Mouse (Mus musculus) midbrain, embryonic 12.5 days (tissue): ENCODE data around the gene Enc1. TPM values are rescaled to one million over a fixed set of nuclear protein-coding genes. Genes with fewer than 3 reads are reported as not detected.

Source experiments
- ATAC-seq: fragments of 200-750 bp; cut with Nextera tagmentation; 2 replicates; pipeline ENCODE4 v1.8.0; 2017; ENCODE audit warnings: low read depth, moderate TSS enrichment, moderate library complexity; ENCODE audit not compliant: low FRiP score
- H3K27ac ChIP-seq: fragments of 300-500 bp; sonication (generic); replicated peaks from 2 replicates; pipeline ENCODE4 v1.5.1; 2016; ENCODE audit warnings: mild to moderate bottlenecking
- H3K27me3 ChIP-seq: fragments of 300-500 bp; sonication (generic); 2 replicates; pipeline ENCODE4 v1.6.1; 2016; ENCODE audit warnings: mild to moderate bottlenecking
- H3K36me3 ChIP-seq: fragments of 300-500 bp; sonication (generic); 2 replicates; pipeline ENCODE4 v1.6.1; 2016
- H3K4me1 ChIP-seq: fragments of 300-500 bp; sonication (generic); 2 replicates; pipeline ENCODE4 v1.6.1; 2016
- H3K4me2 ChIP-seq: fragments of 300-500 bp; sonication (generic); replicated peaks from 2 replicates; pipeline ENCODE4 v1.6.1; 2016; ENCODE audit warnings: mild to moderate bottlenecking, moderate library complexity
- H3K4me3 ChIP-seq: fragments of 300-500 bp; sonication (generic); 2 replicates; pipeline ENCODE4 v1.5.1; 2016; ENCODE audit warnings: mild to moderate bottlenecking
- H3K9ac ChIP-seq: fragments of 300-500 bp; sonication (generic); replicated peaks from 2 replicates; pipeline ENCODE4 v1.6.1; 2016; ENCODE audit warnings: mild to moderate bottlenecking, moderate library complexity
- H3K9me3 ChIP-seq: fragments of 300-500 bp; sonication (generic); 2 replicates; pipeline ENCODE4 v1.6.1; 2016; ENCODE audit warnings: mild to moderate bottlenecking
- WGBS: fragments of 180-500 bp; shearing (Covaris S2); methylation state at CpG from one replicate; pipeline ENCODE4 v1.1.7; 2016; 5-methylcytosine and 5-hydroxymethylcytosine counted together
- polyA plus RNA-seq: library from polyadenylated mRNA; unstranded; fragments of >200 nt; fragmentation: Nextera tagmentation; extraction: Ambion mirVana; gene quantifications from 2 replicates; pipeline ENCODE4 v1.2.1, GENCODE M21; 2016

Enc1 gene
- polyA plus RNA-seq, 1 experiment from 2014 or later = 21.9 TPM

DNA sequence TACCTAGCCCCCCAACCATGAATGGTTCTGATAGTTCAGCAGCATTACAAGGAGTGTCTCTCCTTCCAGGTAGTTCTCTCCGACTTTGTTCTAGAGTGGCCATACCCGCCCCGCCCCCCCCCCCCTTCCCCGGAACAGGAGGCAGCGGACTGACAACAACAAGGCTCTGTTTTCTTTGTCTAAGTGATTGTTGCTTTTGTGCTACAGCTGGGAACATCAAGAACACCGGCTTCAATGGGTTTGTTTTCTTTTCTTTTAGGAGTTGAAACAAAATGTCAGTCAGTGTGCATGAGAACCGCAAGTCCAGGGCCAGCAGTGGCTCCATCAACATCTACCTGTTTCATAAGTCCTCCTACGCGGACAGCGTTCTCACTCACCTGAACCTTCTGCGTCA, 3.8 kb downstream of the Enc1 start:
- no peaks in the 10 kb centered on the region for H3K9me3 ChIP-seq
- H3K4me1 ChIP-seq = peaks cover 79% of the 10 kb centered on the region
- 51% methylated on average over 11 of the region's 11 CpGs for WGBS
- peaks cover 40% of the 10 kb centered on the region for H3K36me3 ChIP-seq
- peak overlapping the region; percentile 71 for H3K4me2 ChIP-seq
- 0 out of 2 replicates have a peak overlapping the region, but pooled peaks have one; percentile 96 for H3K9ac ChIP-seq
- H3K27me3 ChIP-seq = peaks cover 13% of the 10 kb centered on the region; the same call in 1 of the 2 replicates
- H3K27ac ChIP-seq = no peak overlapping the region
- no peak for ATAC-seq
- peak overlapping the region; percentile 93 for H3K4me3 ChIP-seq

DNA sequence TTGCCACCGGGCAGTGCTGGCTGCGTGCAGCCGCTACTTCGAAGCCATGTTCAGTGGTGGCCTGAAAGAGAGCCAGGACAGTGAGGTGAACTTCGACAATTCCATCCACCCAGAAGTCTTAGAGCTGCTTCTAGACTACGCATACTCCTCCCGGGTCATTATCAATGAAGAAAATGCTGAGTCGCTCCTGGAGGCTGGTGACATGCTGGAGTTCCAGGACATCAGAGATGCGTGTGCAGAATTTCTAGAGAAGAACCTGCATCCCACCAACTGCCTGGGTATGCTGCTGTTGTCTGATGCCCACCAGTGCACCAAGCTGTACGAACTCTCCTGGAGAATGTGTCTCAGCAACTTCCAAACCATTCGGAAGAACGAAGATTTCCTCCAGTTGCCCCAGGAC, 4.3 kb downstream of the Enc1 start:
- Histone ChIP-seq H3K9ac (no peak overlapping the region), H3K27ac (no peak overlapping the region), H3K4me3 (peak overlapping the region; percentile 93), H3K4me2 (peak overlapping the region; percentile 71), H3K27me3 (peaks cover 13% of the 10 kb centered on the region; the same call in 1 of the 2 replicates), H3K4me1 (peaks cover 80% of the 10 kb centered on the region), H3K36me3 (peaks cover 40% of the 10 kb centered on the region), H3K9me3 (no peaks in the 10 kb centered on the region)
- 91% methylated on average over 12 of the region's 12 CpGs for WGBS
- no peak for ATAC-seq

DNA sequence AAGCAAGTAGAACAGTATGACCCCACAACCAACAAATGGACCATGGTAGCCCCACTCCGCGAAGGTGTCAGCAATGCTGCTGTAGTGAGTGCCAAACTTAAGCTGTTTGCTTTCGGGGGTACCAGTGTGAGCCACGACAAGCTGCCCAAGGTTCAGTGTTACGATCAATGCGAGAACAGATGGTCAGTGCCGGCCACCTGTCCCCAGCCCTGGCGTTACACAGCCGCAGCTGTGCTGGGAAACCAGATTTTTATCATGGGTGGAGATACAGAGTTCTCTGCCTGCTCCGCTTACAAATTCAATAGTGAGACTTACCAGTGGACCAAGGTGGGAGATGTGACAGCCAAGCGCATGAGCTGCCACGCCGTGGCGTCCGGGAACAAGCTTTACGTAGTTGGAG, 5.3 kb downstream of the Enc1 start:
- H3K4me3 ChIP-seq = no peak overlapping the region
- WGBS = 83% methylated on average over 16 of the region's 16 CpGs
- peaks cover 40% of the 10 kb centered on the region for H3K36me3 ChIP-seq
- no peak for ATAC-seq
- peak overlapping the region; percentile 23; the same call in 1 of the 2 replicates for H3K4me2 ChIP-seq
- H3K27me3 ChIP-seq = peaks cover 13% of the 10 kb centered on the region; the same call in 1 of the 2 replicates
- no peaks in the 10 kb centered on the region for H3K9me3 ChIP-seq
- no peak overlapping the region for H3K27ac ChIP-seq
- peaks cover 89% of the 10 kb centered on the region for H3K4me1 ChIP-seq
- no peak overlapping the region; the same call in 1 of the 2 replicates for H3K9ac ChIP-seq

DNA sequence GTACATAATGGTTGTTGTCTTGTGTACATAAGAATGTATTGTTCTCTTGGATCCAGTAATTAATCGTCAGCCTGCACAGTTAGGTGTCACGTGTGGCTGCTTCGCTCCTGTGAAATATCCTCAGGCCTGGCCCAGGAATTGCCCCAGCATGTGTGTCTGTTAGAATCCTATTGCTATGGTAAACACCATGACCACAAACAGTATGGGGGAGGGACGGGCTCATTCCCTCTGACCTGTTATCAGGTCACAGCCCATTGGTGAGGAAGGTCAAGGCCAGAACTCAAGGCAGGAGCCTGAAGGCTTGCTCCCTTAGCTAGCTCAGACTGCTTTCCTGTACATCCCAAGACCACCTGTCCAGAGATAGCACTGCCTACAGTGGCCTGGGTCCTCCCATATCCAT, 6.8 kb downstream of the Enc1 start:
- H3K4me2 ChIP-seq = peak overlapping the region; percentile 32
- WGBS = 70% methylated on average over 4 of the region's 4 CpGs

DNA sequence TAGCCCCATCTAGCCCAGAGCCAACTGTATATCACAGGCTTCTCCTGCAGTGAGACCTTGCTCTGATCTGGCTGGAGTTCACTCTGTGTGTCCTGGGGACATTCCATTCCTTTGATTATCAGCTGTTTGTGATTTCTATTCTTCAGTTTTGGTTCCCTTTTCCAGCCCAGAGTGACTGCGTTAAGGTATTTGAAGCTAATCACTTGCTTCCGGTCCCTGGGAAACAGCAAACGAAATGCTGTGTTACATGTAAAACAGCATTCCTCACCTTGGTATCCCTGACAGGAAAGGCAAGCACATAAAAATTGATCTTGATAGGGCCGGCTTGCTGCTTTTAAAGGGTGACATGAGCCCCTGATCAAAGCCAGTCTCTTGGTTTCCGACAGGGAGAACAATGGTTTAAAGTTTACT, 8.2 kb downstream of the Enc1 start:
- H3K36me3 ChIP-seq = peaks cover 46% of the 10 kb centered on the region
- H3K9me3 ChIP-seq = no peaks in the 10 kb centered on the region
- no peak overlapping the region for H3K9ac ChIP-seq
- ATAC-seq = no peak
- peak overlapping the region; percentile 32 for H3K4me2 ChIP-seq
- 17% methylated on average over 5 of the region's 5 CpGs for WGBS
- peaks cover 98% of the 10 kb centered on the region for H3K4me1 ChIP-seq
- peaks cover 15% of the 10 kb centered on the region; the same call in 1 of the 2 replicates for H3K27me3 ChIP-seq
- peak overlapping the region; percentile 6; the same call in 1 of the 2 replicates for H3K4me3 ChIP-seq
- H3K27ac ChIP-seq = peak overlapping the region; percentile 86; the same call in 1 of the 2 replicates

More for the DNA sequence above, 6.8 kb downstream of the Enc1 start:
- Histone ChIP-seq H3K27ac (no peak overlapping the region), H3K4me1 (peaks cover 100% of the 10 kb centered on the region), H3K9me3 (no peaks in the 10 kb centered on the region), H3K9ac (no peak overlapping the region), H3K36me3 (peaks cover 46% of the 10 kb centered on the region), H3K4me3 (no peak overlapping the region), H3K27me3 (peaks cover 13% of the 10 kb centered on the region; the same call in 1 of the 2 replicates)
- no peak for ATAC-seq

DNA sequence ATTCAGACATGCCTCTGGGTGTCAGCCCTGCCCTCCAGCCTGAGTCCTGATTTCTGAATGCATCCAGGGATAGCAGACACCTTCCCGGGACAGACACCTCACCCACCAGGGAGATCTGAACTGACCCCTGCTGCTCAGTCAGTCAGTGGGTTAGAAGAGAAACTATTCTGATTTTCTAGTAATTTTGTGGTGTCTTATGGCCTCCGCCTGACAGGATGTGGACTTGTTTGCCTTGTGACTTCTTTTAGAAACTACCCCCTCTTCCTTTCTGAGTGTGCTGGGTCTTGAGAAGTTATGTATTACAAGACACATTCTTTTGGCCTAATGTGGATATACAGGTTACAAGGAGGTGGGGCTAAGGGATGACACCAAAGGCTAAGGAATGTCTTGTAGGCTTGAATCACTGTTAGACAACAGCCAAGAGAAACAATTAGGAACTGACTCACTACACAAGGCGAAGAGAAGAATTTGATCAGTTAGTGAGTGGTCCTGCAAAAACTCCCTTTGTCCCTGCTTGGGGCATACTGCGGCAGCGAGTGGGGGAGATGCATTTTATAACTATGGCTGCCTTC, 8.7 kb downstream of the Enc1 start:
- Histone ChIP-seq H3K4me1 (peaks cover 98% of the 10 kb centered on the region), H3K4me2 (peak overlapping the region; percentile 32), H3K27me3 (peaks cover 17% of the 10 kb centered on the region; the same call in 1 of the 2 replicates), H3K27ac (peak overlapping the region; percentile 86), H3K4me3 (peak overlapping the region; percentile 6; the same call in 1 of the 2 replicates), H3K36me3 (peaks cover 46% of the 10 kb centered on the region), H3K9me3 (no peaks in the 10 kb centered on the region), H3K9ac (no peak overlapping the region)
- no peak for ATAC-seq
- 39% methylated on average over 5 of the region's 5 CpGs for WGBS

DNA sequence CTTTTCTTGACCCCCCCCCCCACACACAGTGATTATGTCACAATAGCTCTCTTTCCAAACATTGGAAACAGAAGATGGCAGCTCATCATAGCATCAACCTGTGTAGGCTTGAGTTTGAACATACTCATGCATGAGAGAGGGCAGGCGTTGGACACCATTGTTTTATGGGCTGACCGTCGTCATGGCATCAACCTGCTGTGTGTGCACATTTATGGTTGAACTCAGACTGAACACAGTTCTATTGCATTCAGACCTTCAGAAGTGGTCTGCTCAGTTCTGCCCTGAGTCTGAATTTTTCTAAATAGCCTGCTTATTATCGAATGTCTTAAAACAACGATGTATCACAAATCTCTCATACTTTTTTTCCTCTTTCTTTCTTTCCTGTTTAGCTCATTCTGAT, 9.2 kb downstream of the Enc1 start:
- Histone ChIP-seq H3K36me3 (peaks cover 42% of the 10 kb centered on the region), H3K4me3 (no peak overlapping the region), H3K27me3 (peaks cover 17% of the 10 kb centered on the region; the same call in 1 of the 2 replicates), H3K9ac (no peak overlapping the region), H3K27ac (peak overlapping the region; percentile 86), H3K4me1 (peaks cover 98% of the 10 kb centered on the region), H3K9me3 (no peaks in the 10 kb centered on the region), H3K4me2 (peak overlapping the region; percentile 32)
- WGBS = 43% methylated on average over 5 of the region's 5 CpGs
- no peak for ATAC-seq

DNA sequence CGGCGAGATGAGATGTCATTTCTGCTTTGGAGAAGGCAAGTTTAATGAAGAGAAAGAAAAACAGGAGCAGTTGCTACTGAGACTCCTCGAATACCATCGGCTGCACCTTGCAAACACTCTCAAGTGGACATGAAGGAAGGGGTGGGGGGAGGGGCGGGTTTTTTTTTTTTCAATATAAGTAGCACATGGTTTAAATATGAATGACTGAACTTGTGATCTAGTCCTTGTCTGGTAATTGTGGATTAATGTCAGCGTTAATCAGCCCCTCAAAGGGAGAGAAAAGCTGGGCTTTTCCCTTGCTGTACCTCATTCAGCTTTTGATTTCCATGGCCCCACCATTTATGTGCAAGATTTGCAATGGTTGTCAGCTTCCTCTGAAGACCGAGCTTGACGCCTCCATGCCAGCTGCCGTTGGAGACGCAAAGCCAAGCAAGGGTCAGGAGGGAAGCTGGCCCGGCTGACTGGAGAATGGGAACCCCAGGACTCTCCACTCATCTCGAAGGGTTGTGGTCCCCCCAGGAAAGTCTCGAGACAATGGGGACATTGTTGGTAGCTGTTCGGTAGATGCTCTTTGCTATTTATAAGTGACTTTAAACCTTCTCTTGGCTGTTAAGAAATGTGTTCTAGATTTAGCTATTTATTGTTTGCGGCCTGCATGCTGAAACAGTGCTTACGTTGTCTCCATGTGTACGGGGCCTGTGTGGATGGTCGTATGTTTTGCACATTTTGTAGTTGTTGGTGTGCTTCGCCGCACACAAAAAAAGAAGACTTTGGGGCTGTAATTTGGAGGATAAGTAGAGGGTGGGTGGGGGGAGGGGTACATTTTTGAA, 9.9 kb downstream of the Enc1 start:
- Histone ChIP-seq H3K4me2 (peak overlapping the region; percentile 32), H3K27ac (peak overlapping the region; percentile 86), H3K4me3 (no peak overlapping the region), H3K4me1 (peaks cover 98% of the 10 kb centered on the region), H3K9ac (no peak overlapping the region), H3K9me3 (no peaks in the 10 kb centered on the region), H3K36me3 (peaks cover 35% of the 10 kb centered on the region), H3K27me3 (peaks cover 17% of the 10 kb centered on the region; the same call in 1 of the 2 replicates)
- 27% methylated on average over 20 of the region's 20 CpGs for WGBS
- ATAC-seq = peak; percentile 60

DNA sequence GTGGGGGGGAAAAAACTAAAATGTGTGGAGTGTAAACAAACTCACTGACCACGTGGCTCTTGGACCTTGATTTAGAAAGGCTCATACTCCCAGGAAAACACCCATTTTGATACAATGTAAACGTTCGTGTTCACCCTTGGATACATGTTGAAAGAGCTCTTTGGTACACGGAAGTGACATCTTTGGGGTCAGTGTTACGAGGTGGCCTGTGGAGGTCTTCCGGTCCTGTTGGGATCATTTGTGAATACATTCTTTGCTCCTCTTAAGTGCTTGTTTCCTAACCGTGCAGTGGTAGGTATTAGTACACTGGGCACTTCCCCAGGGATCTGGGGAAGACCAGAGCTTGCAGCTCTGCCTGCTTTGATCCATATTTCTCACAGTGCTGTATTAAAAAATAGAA, 10.8 kb downstream of the Enc1 start:
- Histone ChIP-seq H3K9ac (no peak overlapping the region), H3K27me3 (peaks cover 10% of the 10 kb centered on the region; the same call in 1 of the 2 replicates), H3K4me3 (no peak overlapping the region), H3K36me3 (peaks cover 26% of the 10 kb centered on the region), H3K4me1 (peaks cover 97% of the 10 kb centered on the region), H3K27ac (peak overlapping the region; percentile 86), H3K9me3 (no peaks in the 10 kb centered on the region), H3K4me2 (no peak overlapping the region)
- no peak for ATAC-seq
- 37% methylated on average over 7 of the region's 7 CpGs for WGBS

DNA sequence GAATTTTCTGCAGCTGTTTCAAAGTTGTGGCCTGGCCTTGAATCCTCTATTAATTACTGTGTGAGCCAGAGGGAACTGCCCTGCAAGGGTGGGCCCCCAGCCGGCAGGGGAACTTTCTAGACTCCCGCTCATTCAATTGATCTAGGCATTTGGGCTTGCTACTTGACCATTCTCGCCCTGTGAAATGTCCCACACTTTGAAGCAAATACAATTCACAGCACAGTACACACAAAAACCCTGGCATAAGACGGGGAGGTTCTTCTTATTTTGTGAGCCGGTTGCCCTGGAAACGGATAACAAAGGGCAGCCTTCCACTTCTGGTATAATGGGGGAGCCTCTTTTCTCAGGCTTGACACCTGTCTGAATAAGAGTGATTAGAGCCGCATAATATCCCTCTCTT, 11.6 kb downstream of the Enc1 start:
- H3K36me3 ChIP-seq = peaks cover 18% of the 10 kb centered on the region
- ATAC-seq = peak; percentile 72
- H3K4me3 ChIP-seq = no peak overlapping the region
- H3K4me2 ChIP-seq = no peak overlapping the region
- WGBS = 18% methylated on average over 7 of the region's 7 CpGs
- peak overlapping the region; percentile 86 for H3K27ac ChIP-seq
- H3K27me3 ChIP-seq = peaks cover 10% of the 10 kb centered on the region; the same call in 1 of the 2 replicates
- H3K9ac ChIP-seq = no peak overlapping the region
- no peaks in the 10 kb centered on the region for H3K9me3 ChIP-seq
- peaks cover 97% of the 10 kb centered on the region for H3K4me1 ChIP-seq

DNA sequence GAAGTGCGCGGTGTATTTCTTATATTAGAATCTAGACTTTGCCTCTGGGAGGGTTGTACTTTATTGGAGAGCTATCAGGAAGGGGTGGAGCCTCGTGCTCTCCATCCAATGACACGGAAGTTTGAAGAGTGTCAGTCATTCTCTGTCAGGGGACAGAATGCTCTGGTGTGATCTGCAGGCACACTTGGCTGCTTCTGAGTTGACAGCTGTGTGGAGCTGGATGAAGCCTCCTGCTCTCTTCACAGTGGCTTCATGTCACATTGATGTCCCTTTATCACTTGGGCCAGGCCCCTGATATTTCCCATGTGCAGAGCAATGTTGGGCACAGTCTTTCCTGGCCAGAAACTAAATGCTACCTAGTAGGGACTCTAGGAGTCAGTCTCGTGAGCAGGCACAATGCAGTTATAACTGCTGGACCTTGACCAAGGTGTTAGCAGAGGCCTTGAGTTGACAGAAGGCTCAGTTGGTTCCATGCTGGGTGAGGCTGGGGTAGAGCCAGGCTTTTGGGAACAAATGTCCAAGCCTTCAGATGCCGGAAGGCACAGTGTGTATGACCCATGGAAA, 12.6 kb downstream of the Enc1 start:
- Histone ChIP-seq H3K4me1 (peaks cover 86% of the 10 kb centered on the region), H3K9me3 (no peaks in the 10 kb centered on the region), H3K4me2 (no peak overlapping the region), H3K27me3 (peaks cover 8% of the 10 kb centered on the region; the same call in 1 of the 2 replicates), H3K27ac (peak overlapping the region; percentile 40), H3K4me3 (no peak overlapping the region), H3K9ac (no peak overlapping the region), H3K36me3 (peaks cover 8% of the 10 kb centered on the region)
- 58% methylated on average over 6 of the region's 6 CpGs for WGBS
- ATAC-seq = no peak

DNA sequence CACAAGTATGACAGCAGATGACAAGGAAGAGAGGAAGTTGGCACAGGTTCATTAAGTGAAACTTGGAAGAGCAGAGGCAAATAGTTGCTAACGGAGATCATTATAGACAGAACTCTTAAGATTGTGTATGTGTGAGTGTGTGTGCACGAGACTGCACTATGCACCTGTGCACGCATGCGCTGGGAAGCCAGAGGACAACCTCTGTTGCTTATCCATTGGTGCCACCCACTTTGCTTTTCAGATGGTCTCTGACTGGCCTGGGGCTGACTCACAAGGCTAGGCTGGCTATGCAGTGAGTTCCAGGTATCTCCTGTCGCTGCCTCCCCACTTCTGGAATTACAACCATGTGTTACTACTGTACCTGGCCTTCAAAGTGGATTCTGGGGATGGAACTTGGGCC, 13.1 kb downstream of the Enc1 start:
- Histone ChIP-seq H3K9ac (no peak overlapping the region), H3K9me3 (no peaks in the 10 kb centered on the region), H3K4me3 (no peak overlapping the region), H3K36me3 (peaks cover 7% of the 10 kb centered on the region), H3K4me1 (peaks cover 82% of the 10 kb centered on the region), H3K4me2 (no peak overlapping the region), H3K27ac (no peak overlapping the region), H3K27me3 (peaks cover 11% of the 10 kb centered on the region; the same call in 1 of the 2 replicates)
- no peak for ATAC-seq
- WGBS = 96% methylated on average over 5 of the region's 5 CpGs
